Mouse (Mus musculus) bone marrow, adult 2 months (tissue): Measurements from ENCODE around the gene Ifngr2.

ENCODE experiments used
- CTCF ChIP-seq: fragments of 200-500 bp; IDR thresholded peaks from 2 replicates; pipeline ENCODE4 v1.5.1; 2011; ENCODE audit warnings: low read length, control low read depth; ENCODE audit not compliant: control insufficient read depth, insufficient read depth
- POLR2A ChIP-seq: fragments of 200-500 bp; IDR thresholded peaks from 2 replicates; pipeline ENCODE4 v1.6.1; 2011; ENCODE audit warnings: low read depth, mild to moderate bottlenecking, control low read depth, low read length, borderline replicate concordance; ENCODE audit not compliant: control insufficient read depth

DNA sequence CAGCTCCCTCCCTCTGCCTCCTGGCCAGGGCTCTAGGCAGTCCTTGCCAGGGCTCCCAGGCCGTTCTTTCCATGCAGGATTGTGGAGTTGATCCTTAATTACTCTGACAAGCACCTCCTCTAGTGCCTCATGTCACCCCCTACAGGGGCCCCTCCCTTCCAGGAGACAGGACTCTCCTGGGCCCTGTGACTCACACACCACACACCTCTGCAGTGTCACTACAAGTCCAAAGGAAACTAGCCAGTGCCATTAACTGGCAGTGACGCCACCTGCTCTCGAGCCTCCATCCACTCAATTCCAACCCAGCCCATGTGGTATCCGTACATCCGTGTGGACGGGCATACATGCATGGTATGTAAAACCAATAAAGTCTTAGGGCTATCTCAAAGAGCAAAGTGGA, 12.0 kb upstream of the Ifngr2 start:
- TF ChIP-seq CTCF (no peak), POLR2A (no peak)
